Mouse (Mus musculus): ENCODE results near the gene Rassf9. TPM values are rescaled to one million over a fixed set of nuclear protein-coding genes. Genes with fewer than 3 reads are reported as not detected.

Rassf9 gene
- polyA plus RNA-seq, 1 experiment from 2014 or later = 1.2 TPM

GRCm38 (mm10) chr10:102553941-102554340, 41.9 kb downstream of the Rassf9 start:
- no peak overlapping the region for H3K27ac ChIP-seq (ENCODE audit: low read depth, low read length)
- no peak overlapping the region for H3K4me3 ChIP-seq (ENCODE audit: low read depth, low read length)
- no peak overlapping the region for H3K4me2 ChIP-seq (ENCODE audit: low read depth, low read length)
- no peak for ATAC-seq (ENCODE audit: low read depth)
- H3K36me3 ChIP-seq (ENCODE audit: control insufficient read depth, insufficient read depth, low read length) = no peaks in the 10 kb centered on the region
- no peaks in the 10 kb centered on the region for H3K9me3 ChIP-seq (ENCODE audit: control insufficient read depth, low read length)
- no peak overlapping the region for H3K9ac ChIP-seq (replicated peaks; ENCODE audit: low read depth, low read length)
- WGBS = 74% methylated on average over 4 of the region's 4 CpGs
- no peaks in the 10 kb centered on the region for H3K4me1 ChIP-seq (ENCODE audit: control insufficient read depth, insufficient read depth, low read length)
- H3K27me3 ChIP-seq (ENCODE audit: control insufficient read depth, insufficient read depth, low read length) = no peaks in the 10 kb centered on the region

GRCm38 (mm10) chr10:102562488-102562887, 50.5 kb downstream of the Rassf9 start:
- 89% methylated on average over 1 of the region's 1 CpGs for WGBS
- Histone ChIP-seq H3K36me3 (ENCODE audit: control insufficient read depth, insufficient read depth, low read length) (no peaks in the 10 kb centered on the region), H3K4me2 (ENCODE audit: low read depth, low read length) (no peak overlapping the region), H3K9me3 (ENCODE audit: control insufficient read depth, low read length) (no peaks in the 10 kb centered on the region), H3K27me3 (ENCODE audit: control insufficient read depth, insufficient read depth, low read length) (no peaks in the 10 kb centered on the region), H3K4me3 (ENCODE audit: low read depth, low read length) (no peak overlapping the region), H3K27ac (ENCODE audit: low read depth, low read length) (no peak overlapping the region), H3K9ac (replicated peaks; ENCODE audit: low read depth, low read length) (no peak overlapping the region), H3K4me1 (ENCODE audit: control insufficient read depth, insufficient read depth, low read length) (no peaks in the 10 kb centered on the region)
- ATAC-seq (ENCODE audit: low read depth) = no peak

- no peaks in the 10 kb centered on the region for H3K4me1 ChIP-seq (ENCODE audit: control insufficient read depth, insufficient read depth, low read length)
- no peaks in the 10 kb centered on the region for H3K36me3 ChIP-seq (ENCODE audit: control insufficient read depth, insufficient read depth, low read length)
- WGBS = 70% methylated on average over 3 of the region's 3 CpGs
- H3K27me3 ChIP-seq (ENCODE audit: control insufficient read depth, insufficient read depth, low read length) = no peaks in the 10 kb centered on the region
- no peaks in the 10 kb centered on the region for H3K9me3 ChIP-seq (ENCODE audit: control insufficient read depth, low read length)
- H3K9ac ChIP-seq (replicated peaks; ENCODE audit: low read depth, low read length) = no peak overlapping the region
- no peak for ATAC-seq (ENCODE audit: low read depth)
- no peak overlapping the region for H3K27ac ChIP-seq (ENCODE audit: low read depth, low read length)
- H3K4me3 ChIP-seq (ENCODE audit: low read depth, low read length) = no peak overlapping the region
- H3K4me2 ChIP-seq (ENCODE audit: low read depth, low read length) = no peak overlapping the region
Measured at GRCm38 (mm10) chr10:102577970-102578369, 65.9 kb downstream of the Rassf9 start.

- Histone ChIP-seq H3K36me3 (ENCODE audit: control insufficient read depth, insufficient read depth, low read length) (no peaks in the 10 kb centered on the region), H3K4me2 (ENCODE audit: low read depth, low read length) (no peak overlapping the region), H3K9me3 (ENCODE audit: control insufficient read depth, low read length) (no peaks in the 10 kb centered on the region), H3K4me3 (ENCODE audit: low read depth, low read length) (no peak overlapping the region), H3K27me3 (ENCODE audit: control insufficient read depth, insufficient read depth, low read length) (no peaks in the 10 kb centered on the region), H3K4me1 (ENCODE audit: control insufficient read depth, insufficient read depth, low read length) (no peaks in the 10 kb centered on the region), H3K9ac (replicated peaks; ENCODE audit: low read depth, low read length) (no peak overlapping the region), H3K27ac (ENCODE audit: low read depth, low read length) (no peak overlapping the region)
- WGBS = 75% methylated on average over 2 of the region's 2 CpGs
- ATAC-seq (ENCODE audit: low read depth) = no peak
Measured at GRCm38 (mm10) chr10:102594306-102594705, 82.3 kb downstream of the Rassf9 start.

Other genes with a start within 250 kb of the Rassf9 start
- gene Nts, start 21.7 kb upstream of the Rassf9 start, polyA plus RNA-seq (2014; fragmentation: Nextera tagmentation; extraction: Ambion mirVana) = 6.3 and 8.1 TPM in 2 replicates